Mouse (Mus musculus) hindlimb bud, embryonic 11.5 days (tissue): Measurements from ENCODE around the gene Rad23b.
"Not testable (repeated sequence)": the region's sequence is repeated elsewhere in the genome, so short reads cannot be mapped to it uniquely, and the experiment has no call there.

ENCODE experiments used
- DNase-seq: peaks from one replicate; pipeline ENCODE4 v3.0.0-alpha.2; 2012; ENCODE audit warnings: low read depth, low spot score; ENCODE audit errors: extremely low spot score

Gene Rad23b

GRCm38 (mm10) chr4:55354038-55354437 lies 4.2 kb downstream of the Rad23b start:
- DNase-seq, result no peak

- no peak for DNase-seq
Observed at GRCm38 (mm10) chr4:55355845-55356244, 6.0 kb downstream of the Rad23b start.

- DNase-seq, result no peak
Observed at GRCm38 (mm10) chr4:55356726-55357125, 6.9 kb downstream of the Rad23b start.

GRCm38 (mm10) chr4:55363866-55364265 lies 14.0 kb downstream of the Rad23b start:
- no peak for DNase-seq

- no peak for DNase-seq
Observed at GRCm38 (mm10) chr4:55364374-55364773, 14.5 kb downstream of the Rad23b start.

- DNase-seq, result no peak
Observed at GRCm38 (mm10) chr4:55366014-55366413, 16.2 kb downstream of the Rad23b start.

- DNase-seq, result no peak
Observed at GRCm38 (mm10) chr4:55370127-55370526, 20.3 kb downstream of the Rad23b start.

GRCm38 (mm10) chr4:55371355-55371754 lies 21.5 kb downstream of the Rad23b start:
- no peak for DNase-seq

GRCm38 (mm10) chr4:55382350-55382749 lies 32.5 kb downstream of the Rad23b start:
- DNase-seq, result no peak

GRCm38 (mm10) chr4:55386768-55387167 lies 36.9 kb downstream of the Rad23b start:
- no peak for DNase-seq

- no peak for DNase-seq
Observed at GRCm38 (mm10) chr4:55391480-55391879, 41.6 kb downstream of the Rad23b start.

- DNase-seq, result no peak
Observed at GRCm38 (mm10) chr4:55392445-55392844, 42.6 kb downstream of the Rad23b start.

- no peak for DNase-seq
Observed at GRCm38 (mm10) chr4:55397911-55398762, 48.3 kb downstream of the Rad23b start.

GRCm38 (mm10) chr4:55398901-55399300 lies 49.1 kb downstream of the Rad23b start:
- DNase-seq, result no peak

GRCm38 (mm10) chr4:55405329-55405728 lies 55.5 kb downstream of the Rad23b start:
- DNase-seq, result no peak

GRCm38 (mm10) chr4:55406558-55406957 lies 56.7 kb downstream of the Rad23b start:
- no peak for DNase-seq

- no peak for DNase-seq
Observed at GRCm38 (mm10) chr4:55408081-55408480, 58.2 kb downstream of the Rad23b start.

GRCm38 (mm10) chr4:55409025-55409424 lies 59.2 kb downstream of the Rad23b start:
- DNase-seq, result no peak

GRCm38 (mm10) chr4:55409578-55410224 lies 59.9 kb downstream of the Rad23b start:
- DNase-seq, result not testable (repeated sequence)

- DNase-seq, result no peak
Observed at GRCm38 (mm10) chr4:55415864-55416263, 66.0 kb downstream of the Rad23b start.

GRCm38 (mm10) chr4:55426250-55426649 lies 76.4 kb downstream of the Rad23b start:
- no peak for DNase-seq
